Mouse (Mus musculus) limb, embryonic 13.5 days (tissue): ENCODE results near the gene Snrpb. TPM values are rescaled to one million over a fixed set of nuclear protein-coding genes. Genes with fewer than 3 reads are reported as not detected.

Source experiments
- ATAC-seq: fragments of 200-750 bp; cut with Nextera tagmentation; 2 replicates; pipeline ENCODE4 v1.8.0; 2017; ENCODE audit warnings: low read depth, moderate number of reproducible peaks, moderate TSS enrichment; ENCODE audit not compliant: low FRiP score
- H3K27ac ChIP-seq: fragments of 300-500 bp; sonication (generic); 2 replicates; pipeline ENCODE4 v1.5.1; 2015; ENCODE audit warnings: inconsistent platforms, mild to moderate bottlenecking, moderate library complexity
- H3K27me3 ChIP-seq: fragments of 300-500 bp; sonication (generic); 2 replicates; pipeline ENCODE4 v1.6.1; 2015; ENCODE audit warnings: mild to moderate bottlenecking, inconsistent platforms
- H3K36me3 ChIP-seq: fragments of 300-500 bp; sonication (generic); 2 replicates; pipeline ENCODE4 v1.6.1; 2015; ENCODE audit warnings: inconsistent platforms, mild to moderate bottlenecking, moderate library complexity
- H3K4me1 ChIP-seq: fragments of 300-500 bp; sonication (generic); 2 replicates; pipeline ENCODE4 v1.6.1; 2015; ENCODE audit warnings: inconsistent platforms
- H3K4me2 ChIP-seq: fragments of 300-500 bp; sonication (generic); replicated peaks from 2 replicates; pipeline ENCODE4 v1.6.1; 2015; ENCODE audit warnings: inconsistent platforms, mild to moderate bottlenecking, moderate library complexity
- H3K4me3 ChIP-seq: fragments of 300-500 bp; sonication (generic); 2 replicates; pipeline ENCODE4 v1.5.1; 2015; ENCODE audit warnings: moderate library complexity, mild to moderate bottlenecking, inconsistent platforms
- H3K9ac ChIP-seq: fragments of 300-500 bp; sonication (generic); 2 replicates; pipeline ENCODE4 v1.6.1; 2015; ENCODE audit warnings: mild to moderate bottlenecking, inconsistent platforms
- H3K9me3 ChIP-seq: fragments of 300-500 bp; sonication (generic); 2 replicates; pipeline ENCODE4 v1.6.1; 2016; ENCODE audit warnings: inconsistent platforms
- WGBS: fragments of 180-500 bp; shearing (Covaris S2); methylation state at CpG from one replicate; pipeline ENCODE4 v1.1.7; 2015; 5-methylcytosine and 5-hydroxymethylcytosine counted together
- polyA plus RNA-seq: library from polyadenylated mRNA; unstranded; fragments of >200 nt; fragmentation: Nextera tagmentation; extraction: Ambion mirVana; gene quantifications from 2 replicates; pipeline ENCODE4 v1.2.1, GENCODE M21; 2015

Gene Snrpb
- polyA plus RNA-seq, 1 experiment from 2014 or later: 632 TPM

DNA sequence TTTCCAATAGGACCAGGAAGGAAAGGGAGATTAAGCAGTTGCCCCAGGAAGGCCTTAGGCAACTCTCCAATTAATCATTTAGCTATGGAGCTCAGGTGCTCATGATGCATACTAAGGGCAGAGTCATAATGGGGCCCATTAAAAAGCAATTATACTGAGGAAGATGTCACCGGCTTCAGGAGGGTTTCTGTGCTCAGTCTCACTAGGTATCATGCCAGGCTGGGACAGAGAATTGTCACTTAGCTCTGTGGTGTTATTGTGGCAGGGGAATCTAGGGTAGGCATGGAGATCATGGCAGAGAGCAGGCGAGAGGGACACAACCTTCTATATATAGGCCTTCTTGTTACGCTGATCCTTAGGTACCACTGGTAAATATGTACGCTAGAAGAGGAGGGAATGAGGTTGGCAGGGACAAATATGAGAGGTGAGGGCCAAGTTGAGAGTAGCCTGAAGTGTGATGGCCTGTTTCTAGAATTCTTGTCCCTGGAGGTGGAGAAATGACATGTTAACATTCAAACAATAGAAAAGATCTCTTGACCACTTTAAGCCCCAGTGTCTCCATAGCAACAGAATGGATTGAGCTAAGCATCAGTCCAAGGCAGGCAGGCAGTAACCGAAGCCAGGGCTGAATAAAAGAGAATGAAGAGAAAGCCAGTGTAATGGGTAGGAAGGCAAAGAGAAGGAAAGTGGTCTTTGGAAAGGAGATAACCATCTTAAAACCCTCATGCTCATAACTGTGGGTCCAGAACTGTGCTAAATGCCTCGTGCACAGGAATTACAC, 53.7 kb downstream of the Snrpb start:
- Histone ChIP-seq H3K36me3 (no peaks in the 10 kb centered on the region), H3K9me3 (no peaks in the 10 kb centered on the region), H3K27me3 (no peaks in the 10 kb centered on the region), H3K4me1 (no peaks in the 10 kb centered on the region), H3K4me3 (no peak overlapping the region), H3K27ac (no peak overlapping the region), H3K4me2 (no peak overlapping the region), H3K9ac (no peak overlapping the region)
- no peak for ATAC-seq
- WGBS: 78% methylated on average over 6 of the region's 6 CpGs

Other genes with a start within 250 kb of the Snrpb start
- gene Tgm3, start 167.1 kb downstream of the Snrpb start, polyA plus RNA-seq: 0.15 and 0.17 TPM in 2 replicates
- gene Tgm6, start 67.0 kb downstream of the Snrpb start, polyA plus RNA-seq: not detected in 2 replicates
- gene Tmc2, start 15.8 kb upstream of the Snrpb start, polyA plus RNA-seq: not detected in 2 replicates
- 300 and 311 TPM in 2 replicates for gene Nop56, start 95.0 kb upstream of the Snrpb start, polyA plus RNA-seq
- gene Idh3b, start 105.1 kb upstream of the Snrpb start, polyA plus RNA-seq: 155 and 158 TPM in 2 replicates
- gene Ebf4, start 115.8 kb upstream of the Snrpb start, polyA plus RNA-seq: 2.8 and 2.9 TPM in 2 replicates
- gene Cpxm1, start 218.2 kb upstream of the Snrpb start, polyA plus RNA-seq: 137 and 145 TPM in 2 replicates
- gene Gm28372, start 225.8 kb upstream of the Snrpb start, polyA plus RNA-seq: 0.08 and 0.11 TPM in 2 replicates
- not detected in 2 replicates for gene 1700020A23Rik, start 225.9 kb upstream of the Snrpb start, polyA plus RNA-seq
- not detected in 2 replicates for gene Tmem239, start 227.1 kb upstream of the Snrpb start, polyA plus RNA-seq
- 113 and 122 TPM in 2 replicates for gene Vps16, start 244.9 kb upstream of the Snrpb start, polyA plus RNA-seq
- 16.1 and 16.4 TPM in 2 replicates for gene Pced1a, start 245.3 kb upstream of the Snrpb start, polyA plus RNA-seq